Mouse (Mus musculus): ENCODE measurements around the gene Vezf1. TPM values are rescaled to one million over a fixed set of nuclear protein-coding genes. Genes with fewer than 3 reads are reported as not detected.

Gene Vezf1
- polyA plus RNA-seq, 1 experiment from 2014 or later = 69.9 TPM

DNA sequence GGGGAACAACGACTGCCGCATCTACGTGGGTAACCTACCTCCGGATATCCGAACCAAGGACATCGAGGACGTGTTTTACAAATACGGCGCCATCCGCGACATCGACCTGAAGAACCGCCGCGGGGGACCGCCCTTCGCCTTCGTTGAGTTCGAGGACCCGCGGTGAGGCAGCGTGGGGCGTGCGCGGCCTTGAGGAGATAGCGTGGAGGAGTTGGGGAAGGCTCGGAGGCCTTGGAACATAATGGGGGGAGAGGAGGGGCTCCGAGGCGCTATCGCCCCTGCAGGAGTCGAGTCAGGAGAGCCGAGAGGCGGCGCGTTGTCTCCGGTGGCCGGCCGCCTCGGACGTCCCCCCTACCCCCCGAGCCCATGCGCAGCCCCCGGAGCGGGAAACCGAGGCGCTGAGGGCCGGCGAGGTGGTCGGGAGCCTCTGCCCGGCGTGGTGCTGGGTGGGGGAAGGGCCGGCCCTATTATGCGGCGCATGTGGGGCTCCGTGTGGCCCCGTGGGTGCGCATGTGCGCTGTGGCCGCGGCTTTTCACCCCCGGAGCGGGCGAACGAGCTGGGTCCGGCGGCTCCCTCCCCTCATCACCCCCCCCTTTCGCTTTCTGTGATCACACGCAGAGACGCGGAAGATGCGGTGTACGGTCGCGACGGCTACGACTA, 20.1 kb upstream of the Vezf1 start:
- peak overlapping the region; percentile 74 for H3K4me2 ChIP-seq (ENCODE audit: low read length)
- no peaks in the 10 kb centered on the region for H3K9me3 ChIP-seq (ENCODE audit: control insufficient read depth, low read length)
- peak overlapping the region; percentile 96 for H3K9ac ChIP-seq (replicated peaks; ENCODE audit: low read length)
- peaks cover 36% of the 10 kb centered on the region for H3K36me3 ChIP-seq (ENCODE audit: control insufficient read depth, insufficient read depth, low read length)
- WGBS = under 1% methylated on average over 52 of the region's 76 CpGs
- H3K27ac ChIP-seq (replicated peaks; ENCODE audit: low read depth, low read length) = peak overlapping the region; percentile 99
- peaks cover 42% of the 10 kb centered on the region for H3K4me1 ChIP-seq (ENCODE audit: control insufficient read depth, insufficient read depth, low read length)
- peak; percentile 85 for DNase-seq
- peak overlapping the region; percentile 98 for H3K4me3 ChIP-seq (replicated peaks; ENCODE audit: low read depth, low read length)
- H3K27me3 ChIP-seq (ENCODE audit: control insufficient read depth, insufficient read depth, low read length) = no peaks in the 10 kb centered on the region
- ATAC-seq (ENCODE audit: low FRiP score, low TSS enrichment) = peak; percentile 78

DNA sequence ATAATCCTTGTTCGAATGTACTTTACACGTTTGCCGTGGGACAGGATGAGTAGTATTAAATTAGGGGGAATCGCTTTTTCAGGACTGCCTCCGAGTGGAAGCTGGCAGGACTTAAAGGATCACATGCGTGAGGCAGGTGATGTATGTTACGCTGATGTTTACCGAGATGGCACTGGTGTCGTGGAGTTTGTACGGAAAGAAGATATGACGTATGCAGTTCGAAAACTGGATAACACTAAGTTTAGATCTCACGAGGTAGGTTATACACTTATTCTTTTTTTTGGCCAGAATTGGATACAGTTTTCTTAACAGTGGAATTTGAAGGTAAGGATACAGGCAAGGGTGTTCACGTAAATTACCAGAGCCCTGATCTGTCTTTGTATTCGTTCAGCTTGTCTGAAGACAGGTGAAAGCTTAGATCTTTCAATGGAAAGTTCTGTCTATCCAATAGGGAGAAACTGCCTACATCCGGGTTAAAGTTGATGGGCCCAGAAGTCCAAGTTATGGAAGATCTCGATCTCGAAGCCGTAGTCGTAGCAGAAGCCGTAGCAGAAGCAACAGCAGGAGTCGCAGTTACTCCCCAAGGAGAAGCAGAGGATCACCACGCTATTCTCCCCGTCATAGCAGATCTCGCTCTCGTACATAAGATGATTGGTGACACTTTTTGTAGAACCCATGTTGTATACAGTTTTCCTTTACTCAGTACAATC, 19.0 kb upstream of the Vezf1 start:
- Histone ChIP-seq H3K27me3 (ENCODE audit: control insufficient read depth, insufficient read depth, low read length) (no peaks in the 10 kb centered on the region), H3K27ac (replicated peaks; ENCODE audit: low read depth, low read length) (no peak overlapping the region), H3K36me3 (ENCODE audit: control insufficient read depth, insufficient read depth, low read length) (peaks cover 36% of the 10 kb centered on the region), H3K4me3 (replicated peaks; ENCODE audit: low read depth, low read length) (peak overlapping the region; percentile 98), H3K4me1 (ENCODE audit: control insufficient read depth, insufficient read depth, low read length) (peaks cover 42% of the 10 kb centered on the region), H3K4me2 (ENCODE audit: low read length) (peak overlapping the region; percentile 74), H3K9ac (replicated peaks; ENCODE audit: low read length) (peak overlapping the region; percentile 96), H3K9me3 (ENCODE audit: control insufficient read depth, low read length) (no peaks in the 10 kb centered on the region)
- WGBS = 15% methylated on average over 26 of the region's 26 CpGs
- ATAC-seq (ENCODE audit: low FRiP score, low TSS enrichment) = no peak
- DNase-seq = no peak

DNA sequence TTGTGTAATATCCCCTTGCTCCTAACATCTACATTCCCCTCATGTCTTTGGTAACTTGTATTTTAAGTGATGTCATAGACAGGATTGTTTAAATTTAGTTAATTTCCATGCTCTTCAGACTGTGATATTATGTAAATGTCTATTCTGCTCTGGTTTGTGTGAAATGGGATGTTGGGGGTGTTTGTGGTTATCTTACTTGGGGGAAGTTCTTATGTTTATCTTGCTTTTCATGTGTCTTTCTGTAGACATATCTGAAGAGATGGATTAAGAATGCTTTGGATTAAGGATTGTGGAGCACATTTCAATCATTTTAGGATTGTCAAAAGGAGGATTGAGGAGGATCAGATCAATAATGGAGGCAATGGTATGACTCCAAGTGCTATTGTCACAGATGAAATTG, 18.3 kb upstream of the Vezf1 start:
- H3K9me3 ChIP-seq (ENCODE audit: control insufficient read depth, low read length) = no peaks in the 10 kb centered on the region
- H3K4me1 ChIP-seq (ENCODE audit: control insufficient read depth, insufficient read depth, low read length) = peaks cover 42% of the 10 kb centered on the region
- no peak for DNase-seq
- H3K9ac ChIP-seq (replicated peaks; ENCODE audit: low read length) = peak overlapping the region; percentile 96
- H3K4me3 ChIP-seq (replicated peaks; ENCODE audit: low read depth, low read length) = peak overlapping the region; percentile 98
- no peak for ATAC-seq (ENCODE audit: low FRiP score, low TSS enrichment)
- peaks cover 36% of the 10 kb centered on the region for H3K36me3 ChIP-seq (ENCODE audit: control insufficient read depth, insufficient read depth, low read length)
- peak overlapping the region; percentile 74 for H3K4me2 ChIP-seq (ENCODE audit: low read length)
- H3K27me3 ChIP-seq (ENCODE audit: control insufficient read depth, insufficient read depth, low read length) = no peaks in the 10 kb centered on the region
- no peak overlapping the region for H3K27ac ChIP-seq (replicated peaks; ENCODE audit: low read depth, low read length)

DNA sequence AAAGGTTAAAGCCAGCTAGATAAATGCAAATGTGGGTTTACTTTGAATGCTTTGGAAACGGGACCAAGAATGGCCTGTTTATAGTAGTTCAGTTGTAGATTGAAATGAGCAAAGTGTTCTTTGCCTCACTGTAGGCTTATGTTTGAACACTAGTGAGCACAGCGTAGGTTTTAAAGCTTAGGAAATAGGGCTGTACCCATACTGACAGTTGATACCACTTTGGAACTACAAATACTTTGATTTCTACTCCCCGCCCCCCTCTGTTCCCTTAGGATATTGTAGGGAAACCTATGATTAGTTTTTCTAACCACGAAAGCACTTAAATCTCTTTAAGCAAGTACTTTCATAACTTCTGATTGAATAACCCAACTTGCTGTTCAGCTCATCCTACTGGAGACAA, 15.4 kb upstream of the Vezf1 start:
- Histone ChIP-seq H3K9ac (replicated peaks; ENCODE audit: low read length) (no peak overlapping the region), H3K27me3 (ENCODE audit: control insufficient read depth, insufficient read depth, low read length) (no peaks in the 10 kb centered on the region), H3K4me2 (ENCODE audit: low read length) (no peak overlapping the region), H3K27ac (replicated peaks; ENCODE audit: low read depth, low read length) (no peak overlapping the region), H3K4me1 (ENCODE audit: control insufficient read depth, insufficient read depth, low read length) (peaks cover 32% of the 10 kb centered on the region), H3K36me3 (ENCODE audit: control insufficient read depth, insufficient read depth, low read length) (peaks cover 36% of the 10 kb centered on the region), H3K4me3 (replicated peaks; ENCODE audit: low read depth, low read length) (no peak overlapping the region), H3K9me3 (ENCODE audit: control insufficient read depth, low read length) (no peaks in the 10 kb centered on the region)
- no peak for DNase-seq
- no peak for ATAC-seq (ENCODE audit: low FRiP score, low TSS enrichment)
- 76% methylated on average over 4 of the region's 4 CpGs for WGBS

DNA sequence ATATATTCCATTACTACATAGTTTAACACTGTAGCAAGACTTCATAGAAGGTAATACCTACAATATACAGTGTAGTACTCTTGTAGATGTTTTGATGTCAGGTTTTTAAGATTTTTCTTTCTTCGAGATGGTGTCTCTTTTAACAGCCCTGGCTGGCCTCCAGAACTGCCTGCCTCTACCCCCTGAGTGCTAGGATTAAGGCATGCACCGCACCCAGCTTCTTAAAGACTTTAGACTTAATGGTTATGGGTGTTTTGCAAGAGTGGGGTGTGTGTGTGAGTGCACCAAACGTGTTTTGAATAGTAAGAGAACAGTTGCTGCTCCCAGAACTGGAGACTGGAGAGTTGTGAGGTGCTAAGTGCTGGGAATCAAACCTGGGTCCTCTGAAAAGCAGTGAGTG, 14.3 kb upstream of the Vezf1 start:
- 60% methylated on average over 3 of the region's 3 CpGs for WGBS
- H3K27ac ChIP-seq (replicated peaks; ENCODE audit: low read depth, low read length) = no peak overlapping the region
- H3K36me3 ChIP-seq (ENCODE audit: control insufficient read depth, insufficient read depth, low read length) = peaks cover 35% of the 10 kb centered on the region

DNA sequence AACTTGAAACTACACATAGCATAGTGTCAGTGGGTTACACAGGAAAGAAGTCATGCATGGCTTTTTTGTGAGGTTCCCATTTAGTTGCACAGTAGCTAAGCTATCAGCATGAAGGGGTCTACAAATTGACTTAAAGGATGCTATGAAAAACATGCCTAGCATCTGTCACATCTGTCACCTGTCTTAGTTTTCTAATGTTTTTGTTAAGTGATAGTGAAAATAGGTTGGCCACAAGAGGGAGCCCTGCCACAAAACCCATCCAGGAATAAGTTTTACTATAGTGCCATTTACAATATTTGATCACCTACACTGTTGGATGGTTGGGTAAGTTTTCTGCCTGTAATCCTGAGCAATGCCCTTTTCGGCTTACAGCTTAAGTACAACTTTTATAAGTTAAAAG, 13.5 kb upstream of the Vezf1 start:
- no peak overlapping the region for H3K9ac ChIP-seq (replicated peaks; ENCODE audit: low read length)
- peak; percentile 81 for DNase-seq
- H3K36me3 ChIP-seq (ENCODE audit: control insufficient read depth, insufficient read depth, low read length) = peaks cover 27% of the 10 kb centered on the region
- no peak overlapping the region for H3K4me3 ChIP-seq (replicated peaks; ENCODE audit: low read depth, low read length)
- H3K4me2 ChIP-seq (ENCODE audit: low read length) = no peak overlapping the region
- no peak overlapping the region for H3K27ac ChIP-seq (replicated peaks; ENCODE audit: low read depth, low read length)
- peaks cover 23% of the 10 kb centered on the region for H3K4me1 ChIP-seq (ENCODE audit: control insufficient read depth, insufficient read depth, low read length)
- H3K9me3 ChIP-seq (ENCODE audit: control insufficient read depth, low read length) = no peaks in the 10 kb centered on the region
- no peak for ATAC-seq (ENCODE audit: low FRiP score, low TSS enrichment)
- no peaks in the 10 kb centered on the region for H3K27me3 ChIP-seq (ENCODE audit: control insufficient read depth, insufficient read depth, low read length)
- 91% methylated on average over 1 of the region's 1 CpGs for WGBS

More for the DNA sequence above, 14.3 kb upstream of the Vezf1 start:
- no peak overlapping the region for H3K4me2 ChIP-seq (ENCODE audit: low read length)
- H3K4me3 ChIP-seq (replicated peaks; ENCODE audit: low read depth, low read length) = no peak overlapping the region
- H3K27me3 ChIP-seq (ENCODE audit: control insufficient read depth, insufficient read depth, low read length) = no peaks in the 10 kb centered on the region
- no peak for ATAC-seq (ENCODE audit: low FRiP score, low TSS enrichment)
- no peak overlapping the region for H3K9ac ChIP-seq (replicated peaks; ENCODE audit: low read length)
- no peak for DNase-seq
- no peaks in the 10 kb centered on the region for H3K9me3 ChIP-seq (ENCODE audit: control insufficient read depth, low read length)
- H3K4me1 ChIP-seq (ENCODE audit: control insufficient read depth, insufficient read depth, low read length) = peaks cover 31% of the 10 kb centered on the region

DNA sequence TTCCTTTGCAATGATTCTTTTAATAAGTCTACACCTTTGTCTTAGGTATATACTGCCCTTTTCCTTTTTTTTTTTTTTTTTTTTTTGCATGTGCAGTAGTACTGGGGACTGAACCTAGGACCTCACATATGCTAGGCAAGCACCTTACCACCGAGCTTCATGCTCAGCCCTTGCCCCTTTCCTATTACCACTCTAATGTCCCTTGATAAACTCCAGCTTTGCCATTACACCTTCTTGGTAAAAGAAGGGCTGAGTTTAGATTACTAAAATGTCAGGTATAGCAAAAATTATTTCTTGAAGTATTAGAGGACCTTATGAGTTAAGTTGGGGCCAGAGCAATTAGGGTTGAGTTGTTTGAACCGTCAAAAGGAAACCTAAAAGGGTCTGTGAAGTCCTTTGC, 12.3 kb upstream of the Vezf1 start:
- Histone ChIP-seq H3K9ac (replicated peaks; ENCODE audit: low read length) (no peak overlapping the region), H3K36me3 (ENCODE audit: control insufficient read depth, insufficient read depth, low read length) (peaks cover 16% of the 10 kb centered on the region), H3K27ac (replicated peaks; ENCODE audit: low read depth, low read length) (no peak overlapping the region), H3K4me3 (replicated peaks; ENCODE audit: low read depth, low read length) (no peak overlapping the region), H3K27me3 (ENCODE audit: control insufficient read depth, insufficient read depth, low read length) (no peaks in the 10 kb centered on the region), H3K4me1 (ENCODE audit: control insufficient read depth, insufficient read depth, low read length) (0 out of 2 replicates have a peak, but pooled peaks cover 11% of the 10 kb centered on the region), H3K4me2 (ENCODE audit: low read length) (no peak overlapping the region), H3K9me3 (ENCODE audit: control insufficient read depth, low read length) (no peaks in the 10 kb centered on the region)
- ATAC-seq (ENCODE audit: low FRiP score, low TSS enrichment) (no peak), DNase-seq (no peak)
- 82% methylated on average over 2 of the region's 2 CpGs for WGBS

DNA sequence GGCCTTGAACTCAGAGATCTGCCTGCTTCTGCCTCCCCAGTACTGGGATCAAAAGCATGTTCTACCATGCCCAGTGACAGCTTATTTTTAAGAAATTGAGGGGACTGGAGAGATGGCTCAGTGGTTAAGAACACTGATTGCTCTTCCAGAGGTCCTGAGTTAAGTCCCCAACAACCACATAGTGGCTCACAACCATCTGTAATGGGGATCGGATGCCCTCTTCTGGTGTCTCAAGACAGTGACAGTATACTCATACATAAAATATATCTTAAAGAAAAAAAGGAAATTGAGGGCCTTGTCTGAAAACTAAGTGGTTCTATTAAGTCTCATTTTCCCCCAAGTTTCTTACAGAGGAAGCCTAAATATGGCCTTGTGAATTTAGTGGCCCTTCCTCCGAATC, 10.3 kb upstream of the Vezf1 start:
- H3K36me3 ChIP-seq (ENCODE audit: control insufficient read depth, insufficient read depth, low read length) = peaks cover 2% of the 10 kb centered on the region; the same call in 1 of the 2 replicates
- no peak for DNase-seq
- 0 out of 2 replicates have a peak, but pooled peaks cover 2% of the 10 kb centered on the region for H3K4me1 ChIP-seq (ENCODE audit: control insufficient read depth, insufficient read depth, low read length)
- H3K4me3 ChIP-seq (replicated peaks; ENCODE audit: low read depth, low read length) = no peak overlapping the region
- H3K27me3 ChIP-seq (ENCODE audit: control insufficient read depth, insufficient read depth, low read length) = no peaks in the 10 kb centered on the region
- no peak overlapping the region for H3K27ac ChIP-seq (replicated peaks; ENCODE audit: low read depth, low read length)
- H3K9me3 ChIP-seq (ENCODE audit: control insufficient read depth, low read length) = no peaks in the 10 kb centered on the region
- no peak overlapping the region for H3K4me2 ChIP-seq (ENCODE audit: low read length)
- WGBS = 88% methylated on average over 2 of the region's 2 CpGs
- ATAC-seq (ENCODE audit: low FRiP score, low TSS enrichment) = no peak
- no peak overlapping the region for H3K9ac ChIP-seq (replicated peaks; ENCODE audit: low read length)

DNA sequence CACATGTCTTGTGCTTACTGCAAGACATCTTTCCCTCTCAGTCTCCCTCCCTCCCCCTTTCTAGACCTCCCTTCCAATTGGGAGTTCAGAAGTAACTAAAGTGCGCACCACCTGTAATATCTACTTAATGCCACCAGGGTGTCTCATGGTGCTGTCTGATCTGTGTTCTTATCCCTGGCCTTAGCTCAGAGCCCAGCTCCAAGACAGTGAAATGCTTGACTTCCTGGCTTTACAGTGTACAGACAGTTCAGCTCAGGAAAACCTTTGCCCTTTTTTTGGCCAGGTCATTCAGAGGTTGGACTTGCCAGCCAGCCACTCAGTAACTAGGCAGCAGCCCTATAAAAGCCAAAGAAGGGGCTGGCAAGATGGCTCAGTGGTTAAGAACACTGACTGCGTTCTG, 8.9 kb upstream of the Vezf1 start:
- ATAC-seq (ENCODE audit: low FRiP score, low TSS enrichment) (peak; percentile 63; the same call in 1 of the 2 replicates), DNase-seq (peak; percentile 82)
- WGBS = 48% methylated on average over 2 of the region's 2 CpGs

More for the DNA sequence above, 8.9 kb upstream of the Vezf1 start:
- Histone ChIP-seq H3K4me2 (ENCODE audit: low read length) (no peak overlapping the region), H3K36me3 (ENCODE audit: control insufficient read depth, insufficient read depth, low read length) (no peaks in the 10 kb centered on the region), H3K27ac (replicated peaks; ENCODE audit: low read depth, low read length) (no peak overlapping the region), H3K9ac (replicated peaks; ENCODE audit: low read length) (no peak overlapping the region), H3K27me3 (ENCODE audit: control insufficient read depth, insufficient read depth, low read length) (no peaks in the 10 kb centered on the region), H3K4me3 (replicated peaks; ENCODE audit: low read depth, low read length) (no peak overlapping the region), H3K9me3 (ENCODE audit: control insufficient read depth, low read length) (no peaks in the 10 kb centered on the region), H3K4me1 (ENCODE audit: control insufficient read depth, insufficient read depth, low read length) (no peaks in the 10 kb centered on the region)

All from midbrain, embryonic 14.5 days (tissue).